Mouse (Mus musculus) liver, postnatal 0 days (tissue): ENCODE results near the gene Slc34a3. TPM values are rescaled to one million over a fixed set of nuclear protein-coding genes. Genes with fewer than 3 reads are reported as not detected.

Source experiments
- ATAC-seq: fragments of 200-750 bp; cut with Nextera tagmentation; 2 replicates; pipeline ENCODE4 v1.8.0; 2017; ENCODE audit warnings: mild to moderate bottlenecking, moderate library complexity
- DNase-seq: peaks from one replicate; pipeline ENCODE4 v3.0.0-alpha.2; 2016
- H3K27ac ChIP-seq: fragments of 300-500 bp; sonication (generic); 2 replicates; pipeline ENCODE4 v1.5.1; 2014; ENCODE audit warnings: antibody characterized with exemption, moderate library complexity, mild to moderate bottlenecking, low read depth
- H3K27me3 ChIP-seq: fragments of 300-500 bp; sonication (generic); 2 replicates; pipeline ENCODE4 v1.6.1; 2014; ENCODE audit warnings: low read length, control low read depth, mixed read lengths; ENCODE audit not compliant: insufficient read depth
- H3K36me3 ChIP-seq: fragments of 300-500 bp; sonication (generic); replicated peaks from 2 replicates; pipeline ENCODE4 v1.6.1; 2014; ENCODE audit warnings: mild to moderate bottlenecking, control low read depth, low read length, moderate library complexity, mixed read lengths; ENCODE audit not compliant: insufficient read depth
- H3K4me1 ChIP-seq: fragments of 300-500 bp; sonication (generic); 2 replicates; pipeline ENCODE4 v1.6.1; 2014; ENCODE audit warnings: antibody characterized with exemption, mild to moderate bottlenecking, control low read depth; ENCODE audit not compliant: insufficient read depth
- H3K4me2 ChIP-seq: fragments of 300-500 bp; sonication (generic); 2 replicates; pipeline ENCODE4 v1.6.1; 2014; ENCODE audit warnings: low read depth, mild to moderate bottlenecking, low read length, moderate library complexity, mixed read lengths
- H3K4me3 ChIP-seq: fragments of 300-500 bp; sonication (generic); 2 replicates; pipeline ENCODE4 v1.5.1; 2014; ENCODE audit warnings: low read depth, low read length
- H3K9ac ChIP-seq: fragments of 300-500 bp; sonication (generic); replicated peaks from 2 replicates; pipeline ENCODE4 v1.6.1; 2014; ENCODE audit warnings: mild to moderate bottlenecking, moderate library complexity
- H3K9me3 ChIP-seq: fragments of 300-500 bp; sonication (generic); 2 replicates; pipeline ENCODE4 v1.6.1; 2016; ENCODE audit warnings: mild to moderate bottlenecking, control low read depth, low read length, mixed read lengths
- CTCF ChIP-seq: sonication (generic); IDR thresholded peaks from 2 replicates; pipeline ENCODE4 v1.5.1; 2016; ENCODE audit warnings: antibody characterized with exemption, low read depth
- EP300 ChIP-seq: IDR thresholded peaks from 2 replicates; pipeline ENCODE4 v1.6.1; 2016; ENCODE audit warnings: antibody characterized with exemption, low read depth, mild to moderate bottlenecking
- WGBS: fragments of 180-500 bp; shearing (Covaris S2); extraction: QIAGEN DNeasy Blood & Tissue Kit; methylation state at CpG from one replicate; pipeline ENCODE4 v1.1.7; 2014; ENCODE audit not compliant: insufficient replicate concordance; 5-methylcytosine and 5-hydroxymethylcytosine counted together
- polyA plus RNA-seq: library from polyadenylated mRNA; unstranded; fragments of >200 nt; fragmentation: Nextera tagmentation; extraction: Ambion mirVana; gene quantifications from 2 replicates; pipeline ENCODE4 v1.2.1, GENCODE M21; 2015

Slc34a3 gene
- polyA plus RNA-seq, 1 experiment from 2014 or later: not detected

GRCm38 (mm10) chr2:25228995-25229530, 5.1 kb downstream of the Slc34a3 start:
- H3K4me2 ChIP-seq: peak overlapping the region; percentile 62
- no peaks in the 10 kb centered on the region for H3K36me3 ChIP-seq
- ATAC-seq: no peak
- WGBS: 64% methylated on average over 6 of the region's 6 CpGs
- no peak overlapping the region for H3K4me3 ChIP-seq
- H3K27me3 ChIP-seq: no peaks in the 10 kb centered on the region
- DNase-seq: no peak
- H3K27ac ChIP-seq: peak overlapping the region; percentile 74; the same call in 1 of the 2 replicates
- H3K9me3 ChIP-seq: no peaks in the 10 kb centered on the region
- H3K4me1 ChIP-seq: peaks cover 13% of the 10 kb centered on the region
- no peak overlapping the region for H3K9ac ChIP-seq
- TF ChIP-seq CTCF (no peak), EP300 (no peak)

- TF ChIP-seq EP300 (peak; percentile 75), CTCF (peak; percentile 86)
- peak overlapping the region; percentile 62 for H3K4me2 ChIP-seq
- ATAC-seq (peak; percentile 18), DNase-seq (peak; percentile 89)
- peak overlapping the region; percentile 44 for H3K4me3 ChIP-seq
- no peaks in the 10 kb centered on the region for H3K27me3 ChIP-seq
- no peaks in the 10 kb centered on the region for H3K9me3 ChIP-seq
- peak overlapping the region; percentile 74 for H3K27ac ChIP-seq
- peak overlapping the region; percentile 52; the same call in 1 of the 2 replicates for H3K9ac ChIP-seq
- H3K36me3 ChIP-seq: peaks cover 2% of the 10 kb centered on the region
- WGBS: 0% methylated on average over 7 of the region's 7 CpGs
- peaks cover 15% of the 10 kb centered on the region for H3K4me1 ChIP-seq
Observed at GRCm38 (mm10) chr2:25228431-25228889, 5.7 kb downstream of the Slc34a3 start.

GRCm38 (mm10) chr2:25227406-25227805, 6.8 kb downstream of the Slc34a3 start:
- Histone ChIP-seq H3K4me1 (peaks cover 19% of the 10 kb centered on the region), H3K9me3 (no peaks in the 10 kb centered on the region), H3K4me3 (no peak overlapping the region), H3K4me2 (no peak overlapping the region), H3K36me3 (peaks cover 6% of the 10 kb centered on the region), H3K27ac (no peak overlapping the region), H3K9ac (no peak overlapping the region), H3K27me3 (no peaks in the 10 kb centered on the region)
- ATAC-seq: no peak
- TF ChIP-seq CTCF: no peak
- TF ChIP-seq EP300: no peak
- no peak for DNase-seq
- 85% methylated on average over 4 of the region's 4 CpGs for WGBS

- peaks cover 7% of the 10 kb centered on the region for H3K36me3 ChIP-seq
- H3K4me1 ChIP-seq: peaks cover 19% of the 10 kb centered on the region
- no peaks in the 10 kb centered on the region for H3K9me3 ChIP-seq
- TF ChIP-seq EP300: no peak
- TF ChIP-seq CTCF: no peak
- no peak overlapping the region for H3K4me2 ChIP-seq
- no peak overlapping the region for H3K9ac ChIP-seq
- no peak overlapping the region for H3K4me3 ChIP-seq
- no peak overlapping the region for H3K27ac ChIP-seq
- DNase-seq: no peak
- no peak for ATAC-seq
- no peaks in the 10 kb centered on the region for H3K27me3 ChIP-seq
- WGBS: 79% methylated on average over 5 of the region's 5 CpGs
Observed at GRCm38 (mm10) chr2:25226864-25227263, 7.3 kb downstream of the Slc34a3 start.

- Histone ChIP-seq H3K4me3 (peak overlapping the region; percentile 59), H3K9ac (peak overlapping the region; percentile 76), H3K36me3 (peaks cover 13% of the 10 kb centered on the region), H3K9me3 (no peaks in the 10 kb centered on the region), H3K4me1 (peaks cover 21% of the 10 kb centered on the region), H3K27ac (peak overlapping the region; percentile 90), H3K4me2 (peak overlapping the region; percentile 73), H3K27me3 (no peaks in the 10 kb centered on the region)
- no peak for DNase-seq
- TF ChIP-seq CTCF (no peak), EP300 (no peak)
- WGBS: 82% methylated on average over 8 of the region's 8 CpGs
- ATAC-seq: no peak
Observed at GRCm38 (mm10) chr2:25225811-25226379, 8.3 kb downstream of the Slc34a3 start.

GRCm38 (mm10) chr2:25224766-25225752, 9.1 kb downstream of the Slc34a3 start:
- ATAC-seq (peak; percentile 89), DNase-seq (peak; percentile 96)
- peak overlapping the region; percentile 69 for H3K4me3 ChIP-seq
- peak overlapping the region; percentile 76 for H3K9ac ChIP-seq
- peaks cover 13% of the 10 kb centered on the region for H3K36me3 ChIP-seq
- H3K9me3 ChIP-seq: no peaks in the 10 kb centered on the region
- H3K4me2 ChIP-seq: peak overlapping the region; percentile 73
- TF ChIP-seq EP300 (peak; percentile 79; the same call in 1 of the 2 replicates), CTCF (peak; percentile 19; the same call in 1 of the 2 replicates)
- peaks cover 21% of the 10 kb centered on the region for H3K4me1 ChIP-seq
- WGBS: 2% methylated on average over 41 of the region's 41 CpGs
- H3K27me3 ChIP-seq: no peaks in the 10 kb centered on the region
- H3K27ac ChIP-seq: peak overlapping the region; percentile 90
